Mouse (Mus musculus) G1E (cell line): ENCODE measurements at regions not wholly inside any gene's neighbourhood (a gene's known extent, or its start where the extent isn't known, plus 50 kb on each side); places are given as distances from the start of the nearest gene placed in this dataset.

ENCODE experiments used
- ATAC-seq: 2 replicates; pipeline ENCODE4 v1.8.0; 2016; ENCODE audit warnings: mild to moderate bottlenecking; ENCODE audit not compliant: insufficient number of reproducible peaks, poor library complexity, low FRiP score, severe bottlenecking; ENCODE audit errors: extremely low read depth
- DNase-seq: peaks from one replicate; pipeline ENCODE4 v3.0.0; 2012; ENCODE audit warnings: low spot score
- H3K27me3 ChIP-seq: 2 replicates; pipeline ENCODE4 v1.6.1; 2012; ENCODE audit warnings: mild to moderate bottlenecking, low read length, inconsistent platforms; ENCODE audit not compliant: insufficient read depth
- H3K36me3 ChIP-seq: replicated peaks from 2 replicates; pipeline ENCODE3; 2012; ENCODE audit warnings: mild to moderate bottlenecking, inconsistent platforms
- H3K4me1 ChIP-seq: 2 replicates; pipeline ENCODE4 v1.6.1; 2012; ENCODE audit warnings: low read depth, low read length, inconsistent platforms, mixed read lengths; ENCODE audit not compliant: insufficient read depth
- H3K4me3 ChIP-seq: 2 replicates; pipeline ENCODE4 v1.5.1; 2012; ENCODE audit warnings: low read depth, mild to moderate bottlenecking, inconsistent platforms, low read length, moderate library complexity, mixed read lengths
- H3K9me3 ChIP-seq: replicated peaks from 2 replicates; pipeline ENCODE4 v1.6.1; 2012; ENCODE audit warnings: inconsistent platforms
- CTCF ChIP-seq: IDR thresholded peaks from 2 replicates; pipeline ENCODE4 v1.5.1; 2012; ENCODE audit warnings: low read depth, low read length, inconsistent platforms, mixed read lengths
- GATA1 ChIP-seq: IDR thresholded peaks from 2 replicates; pipeline ENCODE4 v1.6.1; 2012; ENCODE audit warnings: borderline replicate concordance, low read length, inconsistent platforms, mixed read lengths
- GATA2 ChIP-seq: IDR thresholded peaks from 2 replicates; pipeline ENCODE4 v1.6.1; 2012; ENCODE audit warnings: low read depth, low read length, inconsistent platforms, borderline replicate concordance
- POLR2AphosphoS5 ChIP-seq: IDR thresholded peaks from 2 replicates; pipeline ENCODE4 v1.6.1; 2012; ENCODE audit warnings: low read depth, low read length, inconsistent platforms; ENCODE audit not compliant: insufficient replicate concordance
- TAL1 ChIP-seq: conservative IDR thresholded peaks from 2 replicates; pipeline ENCODE4 v1.6.1; 2012; ENCODE audit warnings: low read depth, low read length, inconsistent platforms, mixed read lengths

- no peaks in the 10 kb centered on the region for H3K4me1 ChIP-seq
- peaks cover 7% of the 10 kb centered on the region for H3K9me3 ChIP-seq
- DNase-seq (no peak), ATAC-seq (no peak)
- no peak overlapping the region for H3K4me3 ChIP-seq
- H3K27me3 ChIP-seq, result no peaks in the 10 kb centered on the region
- no peaks in the 10 kb centered on the region for H3K36me3 ChIP-seq
- TF ChIP-seq TAL1, result no peak
- TF ChIP-seq CTCF, result no peak
- TF ChIP-seq POLR2AphosphoS5, result no peak
- TF ChIP-seq GATA1, result no peak
- TF ChIP-seq GATA2, result no peak
Observed at GRCm38 (mm10) chr9:112608932-112609331, 373.2 kb upstream of the Arpp21 start.

- Histone ChIP-seq H3K36me3 (no peaks in the 10 kb centered on the region), H3K27me3 (no peaks in the 10 kb centered on the region), H3K4me1 (no peaks in the 10 kb centered on the region), H3K4me3 (no peak overlapping the region), H3K9me3 (peaks cover 7% of the 10 kb centered on the region)
- TF ChIP-seq GATA2, result no peak
- no peak for TF ChIP-seq TAL1
- no peak for TF ChIP-seq GATA1
- no peak for TF ChIP-seq CTCF
- TF ChIP-seq POLR2AphosphoS5, result no peak
- no peak for DNase-seq
- ATAC-seq, result no peak
Observed at GRCm38 (mm10) chr9:112607221-112607620, 371.5 kb upstream of the Arpp21 start.

GRCm38 (mm10) chr9:112595731-112596130 lies 360.0 kb upstream of the Arpp21 start:
- no peak for DNase-seq
- Histone ChIP-seq H3K36me3 (no peaks in the 10 kb centered on the region), H3K9me3 (peaks cover 5% of the 10 kb centered on the region), H3K27me3 (no peaks in the 10 kb centered on the region), H3K4me1 (no peaks in the 10 kb centered on the region), H3K4me3 (no peak overlapping the region)
- ATAC-seq, result no peak
- TF ChIP-seq GATA1 (no peak), TAL1 (no peak), GATA2 (no peak)

- TF ChIP-seq POLR2AphosphoS5 (no peak), CTCF (no peak), GATA2 (no peak), TAL1 (no peak), GATA1 (no peak)
- Histone ChIP-seq H3K9me3 (peaks cover 2% of the 10 kb centered on the region; the same call in 1 of the 2 replicates), H3K4me3 (no peak overlapping the region), H3K36me3 (no peaks in the 10 kb centered on the region), H3K27me3 (no peaks in the 10 kb centered on the region), H3K4me1 (no peaks in the 10 kb centered on the region)
- ATAC-seq (no peak), DNase-seq (no peak)
Observed at GRCm38 (mm10) chr9:112590241-112590640, 354.5 kb upstream of the Arpp21 start.

GRCm38 (mm10) chr9:112573316-112573715 lies 337.6 kb upstream of the Arpp21 start:
- Histone ChIP-seq H3K36me3 (no peaks in the 10 kb centered on the region), H3K9me3 (peaks cover 2% of the 10 kb centered on the region; the same call in 1 of the 2 replicates), H3K4me3 (no peak overlapping the region), H3K4me1 (no peaks in the 10 kb centered on the region), H3K27me3 (no peaks in the 10 kb centered on the region)
- DNase-seq (no peak), ATAC-seq (no peak)
- TF ChIP-seq POLR2AphosphoS5 (no peak), GATA1 (no peak), GATA2 (no peak), TAL1 (no peak), CTCF (no peak)

- no peak for ATAC-seq
Observed at GRCm38 (mm10) chr9:112561348-112561747, 325.6 kb upstream of the Arpp21 start.

GRCm38 (mm10) chr9:112560226-112560625 lies 324.5 kb upstream of the Arpp21 start:
- no peak for ATAC-seq
- TF ChIP-seq POLR2AphosphoS5 (no peak), CTCF (no peak), GATA2 (no peak), GATA1 (no peak), TAL1 (no peak)
- DNase-seq, result no peak
- H3K4me3 ChIP-seq, result no peak overlapping the region
- H3K9me3 ChIP-seq, result 0 out of 2 replicates have a peak, but pooled peaks cover 2% of the 10 kb centered on the region
- no peaks in the 10 kb centered on the region for H3K27me3 ChIP-seq
- no peaks in the 10 kb centered on the region for H3K4me1 ChIP-seq
- H3K36me3 ChIP-seq, result no peaks in the 10 kb centered on the region

More at GRCm38 (mm10) chr9:112561348-112561747, 325.6 kb upstream of the Arpp21 start:
- Histone ChIP-seq H3K27me3 (no peaks in the 10 kb centered on the region), H3K9me3 (0 out of 2 replicates have a peak, but pooled peaks cover 2% of the 10 kb centered on the region), H3K4me1 (no peaks in the 10 kb centered on the region), H3K36me3 (no peaks in the 10 kb centered on the region), H3K4me3 (no peak overlapping the region)
- no peak for DNase-seq
- TF ChIP-seq POLR2AphosphoS5 (no peak), GATA1 (no peak), CTCF (no peak)
